7 mouse cellular contexts compared by ENCODE assay signal in the genomic region with DNA sequence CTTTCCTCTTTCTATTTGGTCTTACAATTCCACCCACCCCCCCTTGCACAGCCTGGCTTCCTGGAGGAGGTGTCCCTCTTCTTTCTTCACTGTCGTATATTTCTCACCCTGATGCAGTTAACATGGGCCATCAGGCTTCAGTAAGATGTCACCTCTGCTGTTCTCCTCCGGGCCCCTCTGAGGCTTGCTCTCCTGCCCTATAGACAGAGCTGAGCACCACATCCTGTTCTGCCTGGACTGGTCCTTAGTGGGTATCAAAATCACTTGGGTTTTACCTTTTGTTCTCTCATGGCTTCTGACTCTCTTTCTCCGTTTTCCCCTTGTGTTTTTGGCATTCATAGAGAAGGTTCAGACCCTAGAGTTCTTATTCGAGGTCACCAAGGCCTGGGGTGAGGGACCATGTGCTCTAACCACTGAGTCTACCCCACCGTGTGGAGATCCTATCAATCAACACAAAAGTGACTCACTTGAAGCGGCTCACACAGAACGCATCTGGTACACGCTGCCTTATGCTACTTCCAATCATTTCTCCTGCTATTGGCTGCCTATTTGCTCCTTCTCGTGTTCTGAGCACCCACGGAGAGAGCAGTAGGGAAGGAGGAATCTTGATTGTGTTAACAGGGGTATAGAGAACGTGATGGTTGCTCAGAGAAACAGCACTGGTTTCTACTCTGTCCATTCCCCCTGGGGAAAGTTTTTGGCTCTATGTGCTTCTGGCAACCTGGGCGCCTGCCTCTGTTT.
DNase-seq lines count a peak whose midpoint lies in the region; ATAC-seq and TF ChIP-seq lines count a peak whose summit lies in the region.

No protein-coding gene starts in this region.

- TF ChIP-seq POLR2A in small intestine, adult 2 months (IDR thresholded peaks at IDR 0.05; ENCODE audit: low read depth, low read length) = no peak

- H3K4me2 ChIP-seq in lung, postnatal 0 days (replicated peaks; ENCODE audit: low read depth, low read length) = peak overlapping the region; percentile 51
- H3K4me2 ChIP-seq in forebrain, embryonic 11.5 days (ENCODE audit: low read depth, low read length, severe bottlenecking) = peak overlapping the region; percentile 46; the same call in 1 of the 2 replicates
- H3K4me2 ChIP-seq in intestine, postnatal 0 days (replicated peaks; ENCODE audit: low read depth) = peak overlapping the region; percentile 76

- WGBS in lung, postnatal 0 days = 68% methylated on average over 12 of the region's 12 CpGs
- 57% methylated on average over 12 of the region's 12 CpGs for WGBS in forebrain, embryonic 11.5 days
- WGBS in intestine, postnatal 0 days = 70% methylated on average over 12 of the region's 12 CpGs
- WGBS in small intestine, adult 2 months = 71% methylated on average over 12 of the region's 12 CpGs

- no peak for DNase-seq in lung, postnatal 0 days (ENCODE audit: low spot score)
- DNase-seq in lung, adult 18-20 months = no peak
- no peak for DNase-seq in forebrain, embryonic 11.5 days (ENCODE audit: low spot score)
- DNase-seq in spleen, postnatal 4 days (ENCODE audit: low spot score in 2 of 2) = no peak
- no peak for DNase-seq in embryo, embryonic 9.5 days (ENCODE audit: extremely low spot score)

- no peaks in the 10 kb centered on the region for H3K9me3 ChIP-seq in lung, postnatal 0 days (ENCODE audit: low read length)
- no peaks in the 10 kb centered on the region for H3K9me3 ChIP-seq in forebrain, embryonic 11.5 days (ENCODE audit: control insufficient read depth, low read length)
- no peaks in the 10 kb centered on the region for H3K9me3 ChIP-seq in intestine, postnatal 0 days (ENCODE audit: control insufficient read depth)

- ATAC-seq in lung, postnatal 0 days = no peak
- no peak; the same call in 1 of the 2 replicates for ATAC-seq in forebrain, embryonic 11.5 days (replicated peaks; ENCODE audit: low FRiP score)
- no peak for ATAC-seq in intestine, postnatal 0 days

- TF ChIP-seq EP300 in lung, postnatal 0 days (IDR thresholded peaks at IDR 0.05) = no peak

- 0 out of 2 replicates have a peak overlapping the region, but pooled peaks have one; percentile 16 for H3K9ac ChIP-seq in lung, postnatal 0 days (replicated peaks; ENCODE audit: low read depth)
- peak overlapping the region; percentile 58 for H3K9ac ChIP-seq in forebrain, embryonic 11.5 days (ENCODE audit: low read length)
- H3K9ac ChIP-seq in intestine, postnatal 0 days (ENCODE audit: low read depth, low read length) = 0 out of 2 replicates have a peak overlapping the region, but pooled peaks have one; percentile 17

- H3K4me3 ChIP-seq in lung, postnatal 0 days (ENCODE audit: low read depth, low read length) = no peak overlapping the region
- H3K4me3 ChIP-seq in forebrain, embryonic 11.5 days (ENCODE audit: low read depth, low read length) = no peak overlapping the region
- H3K4me3 ChIP-seq in intestine, postnatal 0 days (ENCODE audit: low read depth, low read length) = peak overlapping the region; percentile 25; the same call in 1 of the 2 replicates
- peak overlapping the region; percentile 76 for H3K4me3 ChIP-seq in small intestine, adult 2 months (ENCODE audit: low read depth, low read length)

- TF ChIP-seq CTCF in lung, postnatal 0 days (IDR thresholded peaks at IDR 0.05) = no peak
- no peak for TF ChIP-seq CTCF in intestine, postnatal 0 days (IDR thresholded peaks at IDR 0.05; ENCODE audit: low read depth)
- no peak for TF ChIP-seq CTCF in small intestine, adult 2 months (IDR thresholded peaks at IDR 0.05; ENCODE audit: extremely low read depth, insufficient read length, insufficient replicate concordance, low read depth, low read length)

- H3K27ac ChIP-seq in lung, postnatal 0 days (ENCODE audit: low read length) = no peak overlapping the region
- H3K27ac ChIP-seq in forebrain, embryonic 11.5 days (ENCODE audit: low read depth, low read length) = peak overlapping the region; percentile 92
- peak overlapping the region; percentile 84; the same call in 1 of the 2 replicates for H3K27ac ChIP-seq in intestine, postnatal 0 days (ENCODE audit: low read depth, low read length)
- H3K27ac ChIP-seq in small intestine, adult 2 months (ENCODE audit: insufficient read depth, low read depth, low read length) = peak overlapping the region; percentile 100

- H3K4me1 ChIP-seq in lung, postnatal 0 days (ENCODE audit: insufficient read depth, low read depth, low read length) = peaks cover 12% of the 10 kb centered on the region; the same call in 1 of the 2 replicates
- H3K4me1 ChIP-seq in forebrain, embryonic 11.5 days (replicated peaks; ENCODE audit: control insufficient read depth, insufficient read depth, low read length) = peaks cover 26% of the 10 kb centered on the region
- peaks cover 20% of the 10 kb centered on the region for H3K4me1 ChIP-seq in intestine, postnatal 0 days (replicated peaks; ENCODE audit: control insufficient read depth, insufficient read depth, low read length)
- peaks cover 24% of the 10 kb centered on the region for H3K4me1 ChIP-seq in small intestine, adult 2 months (ENCODE audit: control insufficient read depth, insufficient read depth, insufficient read length, low read length)

- no peaks in the 10 kb centered on the region for H3K27me3 ChIP-seq in lung, postnatal 0 days (replicated peaks; ENCODE audit: insufficient read depth, low read length)
- no peaks in the 10 kb centered on the region; the same call in 1 of the 2 replicates for H3K27me3 ChIP-seq in forebrain, embryonic 11.5 days (ENCODE audit: control insufficient read depth, insufficient read depth, low read length)
- H3K27me3 ChIP-seq in intestine, postnatal 0 days (replicated peaks; ENCODE audit: control insufficient read depth, insufficient read depth, low read length) = no peaks in the 10 kb centered on the region
- H3K27me3 ChIP-seq in small intestine, adult 2 months (ENCODE audit: control insufficient read depth, insufficient read depth, low read length) = no peaks in the 10 kb centered on the region

- H3K36me3 ChIP-seq in lung, postnatal 0 days (ENCODE audit: insufficient read depth, low read length) = no peaks in the 10 kb centered on the region
- no peaks in the 10 kb centered on the region for H3K36me3 ChIP-seq in forebrain, embryonic 11.5 days (ENCODE audit: control insufficient read depth, insufficient read depth, low read length)
- H3K36me3 ChIP-seq in intestine, postnatal 0 days (ENCODE audit: control insufficient read depth, insufficient read depth) = no peaks in the 10 kb centered on the region
- H3K36me3 ChIP-seq in small intestine, adult 2 months (ENCODE audit: control insufficient read depth, insufficient read depth, low read length) = no peaks in the 10 kb centered on the region

Comparison
In these comparisons a context has a peak if more than half of its experiments do, and no peak if none do; other contexts are left out.
1. H3K4me3 ChIP-seq: peak in intestine, postnatal 0 days (single experiment) and small intestine, adult 2 months (single experiment); none in lung, postnatal 0 days (single experiment) and forebrain, embryonic 11.5 days (single experiment).
2. Peak in every context shown above with its lines, with median percentiles within 50 percentile points of each other: H3K4me2 ChIP-seq and H3K9ac ChIP-seq.